Mouse (Mus musculus) hindbrain, embryonic 14.5 days (tissue): ENCODE results near the gene Mrps11. TPM values are rescaled to one million over a fixed set of nuclear protein-coding genes. Genes with fewer than 3 reads are reported as not detected.

Experiments
- ATAC-seq: fragments of 200-750 bp; cut with Nextera tagmentation; 2 replicates; pipeline ENCODE4 v1.8.0; 2017; ENCODE audit warnings: moderate number of reproducible peaks, mild to moderate bottlenecking, moderate TSS enrichment, moderate library complexity; ENCODE audit not compliant: low FRiP score
- DNase-seq: peaks from one replicate; pipeline ENCODE4 v3.0.0-alpha.2; 2015; ENCODE audit warnings: low spot score
- H3K27ac ChIP-seq: fragments of 300-500 bp; sonication (generic); 2 replicates; pipeline ENCODE4 v1.5.1; 2014; ENCODE audit warnings: mild to moderate bottlenecking, moderate library complexity
- H3K27me3 ChIP-seq: fragments of 300-500 bp; sonication (generic); 2 replicates; pipeline ENCODE4 v1.6.1; 2014; ENCODE audit warnings: mild to moderate bottlenecking, low read length, mixed read lengths; ENCODE audit not compliant: control insufficient read depth, insufficient read depth
- H3K36me3 ChIP-seq: fragments of 300-500 bp; sonication (generic); replicated peaks from 2 replicates; pipeline ENCODE4 v1.6.1; 2014; ENCODE audit not compliant: control insufficient read depth, insufficient read depth
- H3K4me1 ChIP-seq: fragments of 300-500 bp; sonication (generic); replicated peaks from 2 replicates; pipeline ENCODE4 v1.6.1; 2014; ENCODE audit warnings: antibody characterized with exemption, low read length, mixed read lengths; ENCODE audit not compliant: control insufficient read depth, insufficient read depth
- H3K4me2 ChIP-seq: fragments of 300-500 bp; sonication (generic); replicated peaks from 2 replicates; pipeline ENCODE4 v1.6.1; 2014; ENCODE audit warnings: mild to moderate bottlenecking, moderate library complexity
- H3K4me3 ChIP-seq: fragments of 300-500 bp; sonication (generic); replicated peaks from 2 replicates; pipeline ENCODE4 v1.5.1; 2014; ENCODE audit warnings: mild to moderate bottlenecking, low read length
- H3K9ac ChIP-seq: fragments of 300-500 bp; sonication (generic); 2 replicates; pipeline ENCODE4 v1.6.1; 2014
- H3K9me3 ChIP-seq: fragments of 300-500 bp; sonication (generic); 2 replicates; pipeline ENCODE4 v1.6.1; 2016; ENCODE audit warnings: low read length; ENCODE audit not compliant: control insufficient read depth
- WGBS: fragments of 180-500 bp; shearing (Covaris S2); extraction: QIAGEN DNeasy Blood & Tissue Kit; methylation state at CpG from one replicate; pipeline ENCODE4 v1.1.7; 2014; 5-methylcytosine and 5-hydroxymethylcytosine counted together
- polyA plus RNA-seq: library from polyadenylated mRNA; unstranded; fragments of >200 nt; fragmentation: Nextera tagmentation; extraction: Ambion mirVana; gene quantifications from 2 replicates; pipeline ENCODE4 v1.2.1, GENCODE M21; 2014

Mrps11 gene
- polyA plus RNA-seq, 1 experiment from 2014 or later, result 65.6 TPM

DNA sequence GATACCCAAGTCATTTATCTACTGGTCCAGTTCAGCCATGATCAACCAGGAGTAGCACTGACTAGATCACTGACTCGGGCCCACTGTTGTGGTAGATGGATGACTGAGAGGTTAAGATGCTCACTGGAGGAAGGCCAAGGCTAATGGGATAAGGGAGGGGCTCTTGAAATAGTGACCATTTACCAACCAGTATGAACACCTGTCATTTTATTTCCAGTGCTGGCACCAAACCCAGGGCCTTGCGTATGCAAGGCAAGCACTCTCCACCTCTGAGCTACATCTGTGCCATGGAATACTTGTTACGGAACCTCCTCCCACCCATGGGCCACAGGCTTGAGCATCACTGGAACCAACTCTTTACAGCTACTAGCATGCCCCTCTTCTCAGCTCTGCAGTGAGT is 19.1 kb upstream of the Mrps11 start:
- DNase-seq, result no peak
- no peaks in the 10 kb centered on the region for H3K36me3 ChIP-seq

GRCm38 (mm10) chr7:78765215-78765631 is 17.7 kb upstream of the Mrps11 start:
- DNase-seq, result no peak
- no peak for ATAC-seq
- Histone ChIP-seq H3K9me3 (no peaks in the 10 kb centered on the region), H3K36me3 (no peaks in the 10 kb centered on the region), H3K4me1 (0 out of 2 replicates have a peak, but pooled peaks cover 4% of the 10 kb centered on the region), H3K27me3 (no peaks in the 10 kb centered on the region), H3K4me3 (no peak overlapping the region), H3K9ac (no peak overlapping the region), H3K27ac (no peak overlapping the region), H3K4me2 (no peak overlapping the region)
- 82% methylated on average over 5 of the region's 5 CpGs for WGBS

More for the DNA sequence above, 19.1 kb upstream of the Mrps11 start:
- Histone ChIP-seq H3K4me1 (0 out of 2 replicates have a peak, but pooled peaks cover 4% of the 10 kb centered on the region), H3K4me2 (no peak overlapping the region), H3K9ac (no peak overlapping the region), H3K27me3 (no peaks in the 10 kb centered on the region), H3K27ac (no peak overlapping the region), H3K4me3 (no peak overlapping the region), H3K9me3 (no peaks in the 10 kb centered on the region)
- WGBS, result 92% methylated on average over 3 of the region's 3 CpGs
- ATAC-seq, result no peak

DNA sequence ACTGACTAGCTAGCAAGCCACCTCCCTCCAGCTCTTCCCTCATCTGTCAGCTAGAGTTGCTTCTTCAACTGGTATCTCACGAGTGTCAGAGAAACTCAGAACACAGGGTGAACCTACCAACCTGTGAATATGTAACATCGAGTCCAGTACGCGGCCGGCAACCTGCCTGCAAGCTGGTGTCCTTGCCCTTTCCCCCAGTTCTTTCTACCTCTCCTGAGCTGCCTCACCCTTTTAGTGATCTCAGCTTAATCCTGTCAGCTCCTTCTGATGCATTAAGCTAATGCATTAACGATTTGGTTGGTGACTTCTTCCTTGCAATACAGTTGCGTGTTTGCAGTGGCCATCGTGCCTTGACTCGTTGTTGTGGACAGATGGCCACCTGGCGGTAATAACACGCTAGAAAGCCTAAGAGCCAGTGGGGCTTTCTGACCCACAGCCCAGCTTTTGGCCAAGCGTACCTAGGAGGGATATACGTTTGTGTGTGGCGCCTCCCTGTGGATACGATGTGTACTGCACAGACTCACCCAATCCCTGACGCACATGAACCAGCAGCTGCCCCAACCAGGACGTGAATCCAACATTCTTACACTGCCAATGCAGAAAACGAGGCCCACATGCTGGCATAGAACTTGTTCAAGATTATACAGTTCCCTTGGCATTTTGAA is 16.8 kb upstream of the Mrps11 start:
- Histone ChIP-seq H3K27ac (no peak overlapping the region), H3K36me3 (no peaks in the 10 kb centered on the region), H3K4me1 (0 out of 2 replicates have a peak, but pooled peaks cover 4% of the 10 kb centered on the region), H3K27me3 (no peaks in the 10 kb centered on the region), H3K9me3 (no peaks in the 10 kb centered on the region), H3K4me3 (no peak overlapping the region), H3K4me2 (peak overlapping the region; percentile 36), H3K9ac (0 out of 2 replicates have a peak overlapping the region, but pooled peaks have one; percentile 22)
- peak; percentile 80 for ATAC-seq
- peak; percentile 96 for DNase-seq
- WGBS, result 23% methylated on average over 18 of the region's 18 CpGs

- Histone ChIP-seq H3K4me1 (0 out of 2 replicates have a peak, but pooled peaks cover 4% of the 10 kb centered on the region), H3K27me3 (no peaks in the 10 kb centered on the region), H3K36me3 (peaks cover 6% of the 10 kb centered on the region), H3K4me2 (no peak overlapping the region), H3K9ac (no peak overlapping the region), H3K27ac (peak overlapping the region; percentile 51; the same call in 1 of the 2 replicates), H3K4me3 (no peak overlapping the region), H3K9me3 (no peaks in the 10 kb centered on the region)
- no peak for DNase-seq
- ATAC-seq, result no peak; the same call in 1 of the 2 replicates
- WGBS, result 66% methylated on average over 12 of the region's 12 CpGs
These were observed 14.9 kb upstream of the Mrps11 start for GRCm38 (mm10) chr7:78767929-78768531.

GRCm38 (mm10) chr7:78769075-78769652 is 13.8 kb upstream of the Mrps11 start:
- DNase-seq, result no peak
- 0 out of 2 replicates have a peak, but pooled peaks cover 4% of the 10 kb centered on the region for H3K4me1 ChIP-seq
- H3K27me3 ChIP-seq, result no peaks in the 10 kb centered on the region
- H3K9me3 ChIP-seq, result no peaks in the 10 kb centered on the region
- no peak overlapping the region for H3K4me3 ChIP-seq
- no peak overlapping the region for H3K4me2 ChIP-seq
- WGBS, result 75% methylated on average over 7 of the region's 7 CpGs
- H3K27ac ChIP-seq, result 0 out of 2 replicates have a peak overlapping the region, but pooled peaks have one; percentile 26
- no peak overlapping the region for H3K9ac ChIP-seq
- no peak for ATAC-seq
- peaks cover 17% of the 10 kb centered on the region for H3K36me3 ChIP-seq

- Histone ChIP-seq H3K9me3 (no peaks in the 10 kb centered on the region), H3K36me3 (peaks cover 34% of the 10 kb centered on the region), H3K4me2 (no peak overlapping the region), H3K9ac (no peak overlapping the region), H3K4me1 (0 out of 2 replicates have a peak, but pooled peaks cover 3% of the 10 kb centered on the region), H3K27ac (no peak overlapping the region), H3K4me3 (no peak overlapping the region), H3K27me3 (no peaks in the 10 kb centered on the region)
- no peak for DNase-seq
- WGBS, result 84% methylated on average over 5 of the region's 5 CpGs
- ATAC-seq, result no peak
These were observed 12.0 kb upstream of the Mrps11 start for GRCm38 (mm10) chr7:78770936-78771335.

- no peaks in the 10 kb centered on the region for H3K9me3 ChIP-seq
- 97% methylated on average over 5 of the region's 5 CpGs for WGBS
- peaks cover 9% of the 10 kb centered on the region for H3K4me1 ChIP-seq
- no peak overlapping the region for H3K4me2 ChIP-seq
- H3K27ac ChIP-seq, result no peak overlapping the region
- DNase-seq, result no peak
- no peak overlapping the region for H3K9ac ChIP-seq
- no peak for ATAC-seq
- H3K4me3 ChIP-seq, result no peak overlapping the region
- H3K27me3 ChIP-seq, result no peaks in the 10 kb centered on the region
- peaks cover 66% of the 10 kb centered on the region for H3K36me3 ChIP-seq
These were observed 4.2 kb upstream of the Mrps11 start for GRCm38 (mm10) chr7:78778741-78779140.

- no peak overlapping the region for H3K27ac ChIP-seq
- ATAC-seq (no peak), DNase-seq (no peak)
- 60% methylated on average over 5 of the region's 5 CpGs for WGBS
- no peaks in the 10 kb centered on the region for H3K9me3 ChIP-seq
- H3K4me2 ChIP-seq, result no peak overlapping the region
- H3K4me1 ChIP-seq, result peaks cover 13% of the 10 kb centered on the region
- H3K4me3 ChIP-seq, result no peak overlapping the region
- no peak overlapping the region for H3K9ac ChIP-seq
- no peaks in the 10 kb centered on the region for H3K27me3 ChIP-seq
- H3K36me3 ChIP-seq, result peaks cover 31% of the 10 kb centered on the region
These were observed 3.0 kb downstream of the Mrps11 start for GRCm38 (mm10) chr7:78785906-78786305.

- Histone ChIP-seq H3K4me1 (peaks cover 7% of the 10 kb centered on the region), H3K4me2 (no peak overlapping the region), H3K27ac (no peak overlapping the region), H3K9ac (no peak overlapping the region), H3K9me3 (no peaks in the 10 kb centered on the region), H3K36me3 (peaks cover 38% of the 10 kb centered on the region), H3K4me3 (no peak overlapping the region), H3K27me3 (no peaks in the 10 kb centered on the region)
- DNase-seq (no peak), ATAC-seq (no peak)
- 90% methylated on average over 12 of the region's 12 CpGs for WGBS
These were observed 5.0 kb downstream of the Mrps11 start for GRCm38 (mm10) chr7:78787793-78788380.
